Mouse (Mus musculus): ENCODE results near the gene Idh3b.

DNA sequence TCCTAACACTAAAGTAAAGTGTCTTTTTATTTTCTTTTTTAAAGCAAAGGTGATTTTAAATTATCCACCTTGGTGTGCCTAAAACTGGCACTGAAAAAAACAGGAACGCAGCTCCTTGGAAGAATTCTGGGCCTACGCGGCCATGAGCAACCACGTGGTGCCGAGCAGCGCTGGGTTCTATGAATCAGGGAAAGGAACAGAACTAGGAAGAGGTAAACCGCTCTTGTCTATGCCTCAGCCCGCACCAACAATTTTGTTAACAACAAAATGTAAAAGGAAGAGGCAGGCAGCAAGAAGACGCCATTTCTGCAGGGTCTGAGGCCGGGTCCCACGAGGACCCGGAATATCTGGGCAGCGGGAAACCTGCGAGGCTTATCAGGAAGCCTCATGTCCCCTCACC is 10.6 kb downstream of the Idh3b start:
- TF ChIP-seq MYOG (IDR thresholded peaks at IDR 0.05; ENCODE audit: control insufficient read depth, extremely low read depth, insufficient read length) (no peak), CTCF (IDR thresholded peaks at IDR 0.05; ENCODE audit: control insufficient read depth, insufficient read depth, insufficient read length) (no peak), MAX (IDR thresholded peaks at IDR 0.05) (peak; percentile 96), USF1 (IDR thresholded peaks at IDR 0.05; ENCODE audit: low read depth) (peak; percentile 61), FOSL1 (IDR thresholded peaks at IDR 0.05; ENCODE audit: insufficient read depth, low read length, poor library complexity, severe bottlenecking) (no peak), CEBPB (IDR thresholded peaks at IDR 0.05; ENCODE audit: low read depth) (no peak)
